Mouse (Mus musculus) small intestine, adult 2 months (tissue): ENCODE data around the gene Emg1. TPM values are rescaled to one million over a fixed set of nuclear protein-coding genes. Genes with fewer than 3 reads are reported as not detected.
A peak's percentile ranks its signal among the peaks of the same experiment; 100 is the strongest.

Experiments used
- H3K27ac ChIP-seq: fragments of 200-500 bp; 2 replicates; pipeline ENCODE4 v1.5.1; 2012; ENCODE audit warnings: low read depth, low read length, control low read depth, inconsistent platforms; ENCODE audit not compliant: insufficient read depth
- H3K27me3 ChIP-seq: fragments of 200-500 bp; 2 replicates; pipeline ENCODE4 v1.6.1; 2012; ENCODE audit warnings: mild to moderate bottlenecking, moderate library complexity, low read length, inconsistent platforms; ENCODE audit not compliant: control insufficient read depth, insufficient read depth
- H3K36me3 ChIP-seq: fragments of 200-500 bp; 2 replicates; pipeline ENCODE4 v1.6.1; 2012; ENCODE audit warnings: mild to moderate bottlenecking, low read length, control low read depth, inconsistent platforms; ENCODE audit not compliant: control insufficient read depth, insufficient read depth
- H3K4me1 ChIP-seq: fragments of 200-500 bp; 2 replicates; pipeline ENCODE4 v1.6.1; 2012; ENCODE audit warnings: low read length, inconsistent platforms, mixed read lengths; ENCODE audit not compliant: control insufficient read depth, insufficient read depth, insufficient read length
- H3K4me3 ChIP-seq: fragments of 200-500 bp; 2 replicates; pipeline ENCODE4 v1.5.1; 2012; ENCODE audit warnings: low read depth, mild to moderate bottlenecking, control low read depth, inconsistent platforms, low read length, moderate library complexity
- CTCF ChIP-seq: fragments of 200-500 bp; IDR thresholded peaks from 2 replicates; pipeline ENCODE4 v1.5.1; 2012; ENCODE audit warnings: low read depth, mild to moderate bottlenecking, control low read depth, inconsistent platforms, low read length, moderate library complexity, mixed read lengths; ENCODE audit not compliant: insufficient replicate concordance, insufficient read length; ENCODE audit errors: extremely low read depth
- POLR2A ChIP-seq: fragments of 200-500 bp; IDR thresholded peaks from 2 replicates; pipeline ENCODE4 v1.6.1; 2012; ENCODE audit warnings: low read depth, mild to moderate bottlenecking, control low read depth, inconsistent platforms, low read length, moderate library complexity
- WGBS: fragments of 180-500 bp; shearing (Covaris S2); methylation state at CpG from one replicate; pipeline ENCODE4 v1.1.7; 2018; 5-methylcytosine and 5-hydroxymethylcytosine counted together
- polyA plus RNA-seq: library from polyadenylated mRNA; depleted of rRNA; stranded (reverse); fragments of >200 nt; gene quantifications from 2 replicates; pipeline ENCODE4 v1.2.3, GENCODE M21; 2012

The Emg1 gene
- polyA plus RNA-seq, 1 experiment = 34.9 TPM

DNA sequence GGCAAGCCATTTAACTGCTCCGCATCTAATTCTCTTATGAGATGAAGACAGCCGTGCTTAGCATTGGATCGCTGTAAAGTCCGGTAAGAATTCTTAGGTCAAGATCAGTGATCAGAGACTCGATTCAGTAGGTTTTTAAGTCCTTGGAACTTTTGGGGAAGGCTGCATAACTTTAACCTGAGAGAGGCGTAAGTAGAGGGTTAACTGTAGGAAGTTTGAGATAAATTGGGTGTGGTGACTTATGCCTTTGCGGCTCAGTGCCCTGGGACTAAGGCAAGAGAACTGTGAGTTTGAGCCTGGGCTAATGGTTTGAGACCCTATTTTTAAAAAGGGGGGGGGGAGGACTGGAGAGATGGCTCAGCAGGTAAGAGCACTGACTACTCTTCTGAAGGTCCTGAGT lies 47.7 kb downstream of the Emg1 start:
- Histone ChIP-seq H3K27me3 (no peaks in the 10 kb centered on the region), H3K27ac (peak overlapping the region; percentile 38; the same call in 1 of the 2 replicates), H3K4me3 (no peak overlapping the region; the same call in 1 of the 2 replicates), H3K4me1 (peaks cover 9% of the 10 kb centered on the region), H3K36me3 (peaks cover 3% of the 10 kb centered on the region; the same call in 1 of the 2 replicates)
- 52% methylated on average over 7 of the region's 7 CpGs for WGBS
- TF ChIP-seq POLR2A (no peak), CTCF (no peak)

DNA sequence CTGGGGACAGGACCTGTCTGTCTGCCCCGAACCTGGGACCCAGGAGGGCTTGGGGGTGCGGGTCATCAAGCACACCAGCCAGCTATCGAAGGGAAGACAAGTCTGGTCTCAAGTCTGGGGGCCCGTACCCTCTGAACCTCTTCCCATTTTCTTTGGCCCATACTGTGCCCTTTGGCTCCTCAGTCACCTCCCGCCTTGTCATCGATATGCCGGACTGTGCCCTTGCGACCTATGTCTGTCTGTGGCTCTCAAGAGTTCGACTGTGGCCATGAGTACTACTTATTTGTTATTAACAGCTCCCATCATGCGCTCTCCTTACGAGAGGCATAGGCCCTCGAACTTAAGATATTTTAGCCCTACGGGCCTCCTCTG lies 48.6 kb downstream of the Emg1 start:
- TF ChIP-seq POLR2A (no peak), CTCF (0 out of 2 replicates have a peak, but pooled peaks have one; percentile 2)
- Histone ChIP-seq H3K27me3 (no peaks in the 10 kb centered on the region), H3K4me1 (peaks cover 9% of the 10 kb centered on the region), H3K36me3 (peaks cover 3% of the 10 kb centered on the region; the same call in 1 of the 2 replicates), H3K4me3 (peak overlapping the region; percentile 95), H3K27ac (peak overlapping the region; percentile 92)
- 4% methylated on average over 13 of the region's 13 CpGs for WGBS

DNA sequence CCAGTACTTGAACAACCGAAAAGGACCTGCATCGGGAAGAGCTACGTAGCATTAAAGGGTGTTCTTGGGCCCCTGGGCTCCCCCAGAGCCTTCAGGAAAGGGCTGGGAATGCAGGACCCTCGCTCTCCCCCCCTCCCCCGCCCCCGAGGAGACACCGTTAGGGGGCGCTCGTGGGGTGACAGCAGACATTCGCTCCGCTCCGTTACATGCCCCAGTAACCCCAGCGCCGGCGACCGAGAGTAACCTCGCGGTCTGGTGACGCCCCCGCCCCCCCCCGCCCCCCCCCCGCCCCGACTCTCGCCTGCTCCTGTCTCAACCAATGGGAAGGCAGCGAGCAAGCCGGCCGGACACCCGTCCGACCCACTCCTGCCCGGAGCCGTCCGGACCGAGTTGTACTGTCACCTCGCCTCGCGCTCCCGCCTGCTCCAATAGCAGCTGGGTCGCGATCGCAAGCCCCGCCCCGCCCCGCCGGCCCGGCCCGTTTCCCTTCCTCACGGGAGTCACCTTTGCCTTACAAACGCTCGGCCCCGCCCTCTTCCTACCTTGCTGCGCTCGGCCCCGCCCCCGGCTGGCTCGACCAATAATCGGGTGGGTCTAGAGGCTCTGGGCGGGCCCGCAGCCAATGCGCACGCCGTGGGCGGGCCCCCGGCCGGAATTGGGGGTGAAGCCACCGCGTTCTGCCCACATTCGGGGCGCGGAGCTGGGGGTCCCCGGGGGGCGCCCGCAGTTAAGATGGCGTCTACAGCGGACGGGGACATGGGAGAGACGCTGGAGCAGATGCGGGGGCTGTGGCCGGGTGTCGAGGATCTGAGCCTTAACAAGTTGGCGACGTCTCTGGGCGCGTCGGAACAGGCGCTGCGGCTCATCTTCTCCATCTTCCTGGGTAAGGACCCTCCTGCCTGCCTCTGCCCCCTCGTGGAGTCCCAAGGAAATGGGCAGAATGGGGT lies 49.2 kb downstream of the Emg1 start, which contains the start of gene Lpcat3:
Lpcat3 (plus strand) TSS at position 551 of the 947 bp plus-strand sequence.
- peak within 1 kb of the TSS; percentile 95 for H3K4me3 ChIP-seq
- peak within 1 kb of the TSS; percentile 92 for H3K27ac ChIP-seq
- H3K27me3 ChIP-seq = no peaks in the 10 kb centered on the region
- H3K4me1 ChIP-seq = peaks cover 9% of the 10 kb centered on the region
- H3K36me3 ChIP-seq = peaks cover 3% of the 10 kb centered on the region; the same call in 1 of the 2 replicates
- TF ChIP-seq POLR2A (peak; percentile 67), CTCF (peak; percentile 81)
- WGBS = under 1% methylated on average over 82 of the region's 87 CpGs

DNA sequence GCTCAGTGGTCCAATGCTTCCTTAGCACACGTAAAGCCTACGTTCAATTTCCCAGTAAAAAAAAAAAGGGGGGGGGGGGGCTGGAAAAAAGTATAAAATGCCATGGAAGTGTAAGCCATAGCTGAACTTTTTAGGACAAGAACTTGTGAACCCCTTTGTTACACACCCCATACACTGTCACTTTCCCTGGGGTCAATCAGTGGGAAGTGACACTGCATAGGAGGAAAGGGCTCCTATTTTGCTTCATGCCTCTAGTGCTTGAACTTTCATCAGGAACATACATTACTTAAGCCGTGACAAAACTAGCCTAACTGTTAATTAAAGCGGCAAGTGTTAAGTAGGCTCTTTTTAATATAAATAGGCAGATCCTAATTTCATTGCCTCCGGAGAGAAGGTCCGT lies 50.0 kb downstream of the Emg1 start:
- 38% methylated on average over 6 of the region's 6 CpGs for WGBS
- H3K4me3 ChIP-seq = peak overlapping the region; percentile 95
- no peak overlapping the region for H3K27ac ChIP-seq
- peaks cover 2% of the 10 kb centered on the region; the same call in 1 of the 2 replicates for H3K36me3 ChIP-seq
- TF ChIP-seq POLR2A (no peak), CTCF (no peak)
- no peaks in the 10 kb centered on the region for H3K27me3 ChIP-seq
- H3K4me1 ChIP-seq = peaks cover 7% of the 10 kb centered on the region

DNA sequence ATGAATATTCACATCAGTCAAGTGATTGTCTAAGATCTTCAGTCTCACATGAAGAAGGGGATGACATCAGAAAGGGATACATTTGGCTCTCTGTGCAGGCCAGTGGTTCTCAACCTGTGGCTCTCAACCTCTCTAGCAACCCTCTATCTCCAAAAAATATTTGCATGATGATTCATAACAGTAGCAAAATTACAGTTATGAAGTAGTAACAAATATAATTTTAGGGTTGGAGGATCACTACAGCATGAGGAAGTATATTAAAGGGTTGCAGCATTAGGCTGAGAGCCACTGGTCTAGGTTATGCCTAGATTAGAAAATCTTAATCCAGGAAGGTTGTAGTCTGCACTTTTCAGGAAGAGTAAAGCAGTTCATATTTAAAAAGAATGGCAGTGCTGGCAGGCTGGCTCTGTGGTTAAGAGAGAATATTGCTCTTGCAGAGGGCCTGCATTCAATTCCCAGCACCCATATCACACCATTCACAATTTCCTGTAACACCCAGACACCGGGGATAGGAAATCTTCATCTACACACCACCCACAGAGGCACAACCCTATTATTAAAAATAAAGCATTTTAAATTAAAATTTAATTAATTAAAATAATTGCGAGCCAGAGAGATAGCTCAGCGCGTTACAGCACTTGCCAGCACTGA lies 50.7 kb downstream of the Emg1 start:
- Histone ChIP-seq H3K27ac (no peak overlapping the region), H3K4me3 (no peak overlapping the region), H3K4me1 (peaks cover 5% of the 10 kb centered on the region), H3K27me3 (no peaks in the 10 kb centered on the region), H3K36me3 (no peaks in the 10 kb centered on the region)
- TF ChIP-seq POLR2A (no peak), CTCF (no peak)
- WGBS = 96% methylated on average over 4 of the region's 4 CpGs

DNA sequence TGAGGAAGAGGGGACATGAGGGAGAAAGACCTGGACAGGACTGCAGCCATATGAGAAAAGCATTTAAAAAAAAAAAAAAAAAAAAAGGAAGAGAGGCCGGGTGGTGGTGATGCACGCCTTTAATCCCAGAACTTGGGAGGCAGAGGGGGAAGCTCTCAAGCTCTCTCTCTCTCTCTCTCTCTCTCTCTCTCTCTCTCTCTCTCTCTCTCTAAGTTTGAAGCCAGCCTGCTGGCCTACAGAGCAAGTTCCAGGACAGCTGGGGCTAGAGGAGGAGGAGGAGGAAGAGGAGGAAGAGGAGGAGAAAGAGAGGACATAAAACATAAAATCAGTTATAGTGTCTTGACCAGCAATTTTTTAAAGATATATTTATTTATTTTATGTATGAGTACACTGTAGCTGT lies 53.9 kb downstream of the Emg1 start:
- Histone ChIP-seq H3K27ac (no peak overlapping the region), H3K27me3 (no peaks in the 10 kb centered on the region; the same call in 1 of the 2 replicates), H3K4me3 (no peak overlapping the region), H3K36me3 (no peaks in the 10 kb centered on the region), H3K4me1 (peaks cover 2% of the 10 kb centered on the region; the same call in 1 of the 2 replicates)
- 86% methylated on average over 1 of the region's 2 CpGs for WGBS
- TF ChIP-seq POLR2A (no peak), CTCF (no peak)
